Mouse (Mus musculus) liver, adult 2 months (tissue): ENCODE results near the gene Hoxa7.

Experiments
- CTCF ChIP-seq: fragments of 200-500 bp; IDR thresholded peaks from 2 replicates; pipeline ENCODE4 v1.5.1; 2011; ENCODE audit warnings: low read depth, low read length, control low read depth
- POLR2A ChIP-seq: fragments of 200-500 bp; IDR thresholded peaks from 2 replicates; pipeline ENCODE4 v1.6.1; 2011; ENCODE audit warnings: low read length, control low read depth; ENCODE audit not compliant: insufficient read depth; ENCODE audit errors: extremely low read depth

DNA sequence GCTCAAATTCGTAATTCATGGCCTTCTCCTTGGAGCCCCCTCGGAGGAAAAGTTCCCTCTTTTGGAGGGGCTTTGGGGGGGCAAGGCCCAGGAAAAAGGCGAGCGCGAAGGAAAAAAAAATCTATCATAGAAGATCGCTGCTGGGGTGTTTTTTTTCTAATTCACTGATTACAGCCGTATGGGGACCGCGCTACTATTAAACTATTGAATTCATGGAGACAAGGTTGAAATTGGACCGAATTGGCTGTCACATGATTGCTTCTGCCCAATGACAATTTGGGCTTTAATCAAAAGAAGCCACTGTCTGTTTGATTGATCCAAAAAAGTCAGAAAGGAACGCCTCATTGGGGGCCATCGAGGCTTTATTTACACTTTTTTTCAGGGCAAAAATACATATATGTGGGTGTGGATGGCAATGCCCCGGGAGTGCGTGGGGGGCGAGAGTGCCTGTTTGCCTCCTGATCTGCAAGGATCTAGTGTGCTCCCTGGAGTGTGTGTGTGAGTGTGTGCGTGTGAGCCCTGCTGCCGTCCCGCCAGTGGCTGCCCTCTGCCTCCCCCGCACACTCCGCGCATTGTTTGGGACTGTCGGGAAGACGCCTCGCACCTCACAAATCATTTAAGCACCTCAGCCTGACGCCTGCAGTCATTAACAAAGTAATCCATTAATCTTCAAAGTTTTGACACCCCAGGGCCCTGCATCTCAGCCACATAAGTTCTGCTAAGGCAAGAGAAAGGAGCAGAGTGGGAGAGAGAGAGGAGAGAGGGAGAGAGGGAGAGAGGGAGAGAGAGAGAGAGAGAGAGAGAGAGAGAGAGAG lies 56.8 kb downstream of the Hoxa7 start, which contains the start of gene Hoxa2:
- no peak for TF ChIP-seq CTCF
- no peak for TF ChIP-seq POLR2A
